Mouse (Mus musculus): Measurements from ENCODE around the gene Gmpr.

- no peak for TF ChIP-seq CTCF (IDR thresholded peaks at IDR 0.05; ENCODE audit: extremely low read depth, insufficient read depth, insufficient read length, insufficient replicate concordance)
- TF ChIP-seq POLR2A (IDR thresholded peaks at IDR 0.05; ENCODE audit: low read depth, low read length): no peak
These were observed 33.9 kb upstream of the Gmpr start for GRCm38 (mm10) chr13:45473311-45473710.
